Mouse (Mus musculus) urinary bladder, postnatal 4 days (tissue): ENCODE results near the gene Ttll11.

Source experiments
- DNase-seq, 2 experiments: peaks; one replicate each; pipeline ENCODE4 v3.0.0; 2021 to 2022; ENCODE audit warnings: low spot score in 2 of 2

Ttll11 gene

GRCm38 (mm10) chr2:35965883-35966513, 13.7 kb downstream of the Ttll11 start:
- DNase-seq = no peak

GRCm38 (mm10) chr2:35963280-35963679, 16.4 kb downstream of the Ttll11 start:
- no peak for DNase-seq

- DNase-seq = no peak
Observed at GRCm38 (mm10) chr2:35961593-35962127, 18.1 kb downstream of the Ttll11 start.

GRCm38 (mm10) chr2:35957471-35958140, 22.1 kb downstream of the Ttll11 start:
- no peak for DNase-seq

- no peak for DNase-seq
Observed at GRCm38 (mm10) chr2:35955211-35955610, 24.5 kb downstream of the Ttll11 start.

- DNase-seq = no peak
Observed at GRCm38 (mm10) chr2:35952187-35952958, 27.3 kb downstream of the Ttll11 start.

- no peak for DNase-seq
Observed at GRCm38 (mm10) chr2:35944896-35945295, 34.8 kb downstream of the Ttll11 start.

GRCm38 (mm10) chr2:35942960-35943359, 36.8 kb downstream of the Ttll11 start:
- DNase-seq = no peak

GRCm38 (mm10) chr2:35935045-35935444, 44.7 kb downstream of the Ttll11 start:
- DNase-seq = no peak

- DNase-seq = no peak
Observed at GRCm38 (mm10) chr2:35933116-35933515, 46.6 kb downstream of the Ttll11 start.

GRCm38 (mm10) chr2:35931619-35932018, 48.1 kb downstream of the Ttll11 start:
- DNase-seq = no peak

- peak; percentile 48 to 87 for DNase-seq
Observed at GRCm38 (mm10) chr2:35930498-35931149, 49.1 kb downstream of the Ttll11 start.

GRCm38 (mm10) chr2:35928133-35928532, 51.6 kb downstream of the Ttll11 start:
- no peak for DNase-seq

- no peak for DNase-seq
Observed at GRCm38 (mm10) chr2:35924947-35925346, 54.8 kb downstream of the Ttll11 start.

GRCm38 (mm10) chr2:35922956-35923355, 56.8 kb downstream of the Ttll11 start:
- DNase-seq = no peak

- no peak for DNase-seq
Observed at GRCm38 (mm10) chr2:35912090-35912489, 67.6 kb downstream of the Ttll11 start.

GRCm38 (mm10) chr2:35911675-35912074, 68.0 kb downstream of the Ttll11 start:
- DNase-seq = no peak

GRCm38 (mm10) chr2:35910740-35911139, 69.0 kb downstream of the Ttll11 start:
- DNase-seq = no peak

GRCm38 (mm10) chr2:35909353-35909752, 70.4 kb downstream of the Ttll11 start:
- no peak for DNase-seq

- no peak for DNase-seq
Observed at GRCm38 (mm10) chr2:35907578-35907977, 72.1 kb downstream of the Ttll11 start.

GRCm38 (mm10) chr2:35906174-35906798, 73.4 kb downstream of the Ttll11 start:
- peak in 1 of 2 experiments; percentile 35 for DNase-seq
